Mouse (Mus musculus) myocyte (in vitro differentiated cells): ENCODE measurements around the gene Sigmar1.

Experiments used
- CEBPB ChIP-seq: IDR thresholded peaks from 2 replicates; pipeline ENCODE4 v1.6.1; 2011; ENCODE audit warnings: mild to moderate bottlenecking, moderate library complexity; ENCODE audit not compliant: poor library complexity, insufficient read depth, severe bottlenecking
- E2F4 ChIP-seq: IDR thresholded peaks from one replicate; pipeline ENCODE4 v1.6.1; 2011; ENCODE audit warnings: mild to moderate bottlenecking, control low read depth, moderate library complexity; ENCODE audit not compliant: insufficient read depth
- MAX ChIP-seq: IDR thresholded peaks from one replicate; pipeline ENCODE4 v1.6.1; 2011; ENCODE audit warnings: low read depth, mild to moderate bottlenecking, control low read depth
- MYOD1 ChIP-seq, 3 experiments: IDR thresholded peaks; one replicate each; pipeline ENCODE4 v1.6.1; 2011; ENCODE audit warnings: control low read depth in 2 of 3, low read depth in 2 of 3, mild to moderate bottlenecking in 2 of 3, moderate library complexity in 1 of 3; ENCODE audit not compliant: insufficient read length in 2 of 3, control insufficient read depth in 1 of 3
- MYOG ChIP-seq, 3 experiments: IDR thresholded peaks; one replicate each; pipeline ENCODE4 v1.6.1; 2011; ENCODE audit warnings: control low read depth in 2 of 3, low read depth in 2 of 3, mild to moderate bottlenecking in 2 of 3; ENCODE audit not compliant: insufficient read length in 2 of 3, control insufficient read depth in 1 of 3, insufficient read depth in 1 of 3
- POLR2A ChIP-seq: IDR thresholded peaks from one replicate; pipeline ENCODE4 v1.6.1; 2011; ENCODE audit warnings: low read depth, mild to moderate bottlenecking, control low read depth, moderate library complexity; ENCODE audit not compliant: insufficient read length
- POLR2AphosphoS2 ChIP-seq: IDR thresholded peaks from one replicate; pipeline ENCODE4 v1.6.1; 2011; ENCODE audit warnings: low read depth, control low read depth; ENCODE audit not compliant: insufficient read length
- REST ChIP-seq: IDR thresholded peaks from one replicate; pipeline ENCODE4 v1.6.1; 2011; ENCODE audit warnings: mild to moderate bottlenecking, control low read depth, moderate library complexity; ENCODE audit not compliant: insufficient read depth, insufficient read length
- SRF ChIP-seq: IDR thresholded peaks from one replicate; pipeline ENCODE4 v1.6.1; 2011; ENCODE audit warnings: low read depth; ENCODE audit not compliant: control insufficient read depth, insufficient read length
- TCF12 ChIP-seq: IDR thresholded peaks from one replicate; pipeline ENCODE4 v1.6.1; 2011; ENCODE audit warnings: mild to moderate bottlenecking, control low read depth; ENCODE audit not compliant: poor library complexity, insufficient read depth, severe bottlenecking
- TCF3 ChIP-seq: IDR thresholded peaks from one replicate; pipeline ENCODE4 v1.6.1; 2011; ENCODE audit warnings: low read depth, control low read depth; ENCODE audit not compliant: insufficient read length
- USF1 ChIP-seq: IDR thresholded peaks from one replicate; pipeline ENCODE4 v1.6.1; 2011; ENCODE audit warnings: low read depth, mild to moderate bottlenecking, control low read depth, moderate library complexity

- TF ChIP-seq SRF = no peak
- TF ChIP-seq TCF12 = no peak
- TF ChIP-seq POLR2A = no peak
- no peak for TF ChIP-seq POLR2AphosphoS2
- TF ChIP-seq USF1 = no peak
- no peak for TF ChIP-seq MYOD1 (IDR thresholded peaks at IDR 0.05; ENCODE audit: control insufficient read depth in 1 of 3, insufficient read length in 2 of 3, low read depth in 2 of 3)
- no peak for TF ChIP-seq E2F4
- TF ChIP-seq MAX = no peak
- TF ChIP-seq CEBPB = no peak
- no peak for TF ChIP-seq REST
- no peak for TF ChIP-seq MYOG (IDR thresholded peaks at IDR 0.05; ENCODE audit: control insufficient read depth in 1 of 3, insufficient read depth in 1 of 3, insufficient read length in 2 of 3, low read depth in 2 of 3)
- no peak for TF ChIP-seq TCF3
These were observed 51.3 kb downstream of the Sigmar1 start for GRCm38 (mm10) chr4:41704651-41705050.
